Mouse (Mus musculus): Measurements from ENCODE around the gene Lclat1.

GRCm38 (mm10) chr17:73092103-73093097, 15.4 kb upstream of the Lclat1 start:
- TF ChIP-seq CTCF (IDR thresholded peaks at IDR 0.05; ENCODE audit: insufficient read depth, low read length) (no peak), POLR2A (IDR thresholded peaks at IDR 0.05; ENCODE audit: borderline replicate concordance, extremely low read depth, low read depth, low read length) (no peak)
